Mouse (Mus musculus): ENCODE measurements around the gene Chrm3.

Gene Chrm3

DNA sequence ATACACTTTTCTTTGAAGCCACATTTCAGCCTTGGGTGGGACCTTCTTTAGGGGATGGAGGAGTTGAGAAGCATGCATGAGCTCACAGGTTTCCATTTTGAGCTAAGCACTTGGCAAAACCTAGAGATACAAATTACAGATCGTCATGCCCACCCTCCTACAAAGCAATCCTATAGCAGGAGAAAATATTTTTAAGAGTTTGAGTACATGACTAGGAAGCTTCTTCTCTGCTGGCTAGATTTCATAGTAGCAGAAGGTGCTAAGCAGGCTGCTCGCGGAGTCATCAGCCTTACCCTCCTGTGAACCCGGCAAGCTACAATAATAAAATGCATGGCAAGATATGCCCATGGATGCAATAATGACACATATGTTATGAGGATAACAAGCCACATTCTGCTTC lies 124.4 kb downstream of the Chrm3 start:
- DNase-seq (ENCODE audit: low spot score), result no peak

DNA sequence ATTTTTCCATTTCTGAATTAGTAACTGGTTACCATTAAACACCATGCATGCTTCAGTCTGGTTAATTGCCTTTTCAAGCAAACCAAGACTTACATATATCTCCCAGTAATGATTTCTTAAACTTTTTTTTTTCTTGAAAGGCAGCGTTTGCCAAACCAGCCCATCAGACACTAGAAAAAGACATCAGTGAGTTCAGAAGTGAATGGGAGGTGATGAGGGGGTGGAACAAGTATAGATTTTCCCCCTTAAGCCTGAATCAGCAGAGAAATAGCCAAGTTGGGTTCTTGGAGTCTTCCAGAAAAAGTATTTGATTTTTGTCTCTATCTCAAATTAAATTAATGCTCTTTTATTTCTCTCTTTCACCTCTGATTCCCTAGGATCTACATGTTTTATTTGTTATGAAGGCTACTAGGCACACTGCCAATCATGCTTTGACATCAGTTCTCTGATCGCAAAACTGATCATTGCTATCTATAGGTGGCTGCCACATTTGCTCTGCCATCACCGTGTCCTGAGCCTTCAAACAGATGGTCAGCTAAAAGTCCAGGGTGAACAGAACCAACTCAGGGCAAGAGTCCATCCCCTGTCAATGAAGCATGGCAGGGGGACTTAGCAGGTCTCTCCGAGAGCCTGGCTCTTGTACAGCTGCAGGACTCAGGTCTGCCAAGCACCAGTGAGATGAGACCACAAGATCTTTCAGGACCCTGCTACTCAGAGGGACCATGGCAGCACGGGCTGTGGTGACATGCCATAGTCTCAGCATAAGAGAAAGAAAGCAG lies 125.1 kb downstream of the Chrm3 start:
- no peak for DNase-seq (ENCODE audit: low spot score)

DNA sequence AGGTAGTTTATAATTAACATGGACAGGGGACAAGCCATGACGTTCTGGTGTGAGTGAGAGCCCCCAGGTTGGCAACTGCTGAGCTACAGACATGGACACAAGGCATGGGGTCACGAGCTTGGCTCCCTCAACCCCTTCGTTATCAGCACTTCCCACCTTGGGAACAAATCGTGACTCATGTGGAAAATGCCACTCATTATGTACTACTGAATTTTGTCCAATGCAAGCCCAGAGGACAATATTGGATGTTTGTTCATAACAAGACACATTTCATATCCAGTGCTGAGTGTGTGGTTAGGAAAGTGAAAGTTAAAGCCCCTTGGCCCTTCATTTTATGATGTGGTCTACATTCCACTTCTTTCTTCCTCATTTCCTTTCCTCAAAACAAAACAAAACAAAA lies 140.2 kb downstream of the Chrm3 start:
- DNase-seq (ENCODE audit: low spot score), result no peak

DNA sequence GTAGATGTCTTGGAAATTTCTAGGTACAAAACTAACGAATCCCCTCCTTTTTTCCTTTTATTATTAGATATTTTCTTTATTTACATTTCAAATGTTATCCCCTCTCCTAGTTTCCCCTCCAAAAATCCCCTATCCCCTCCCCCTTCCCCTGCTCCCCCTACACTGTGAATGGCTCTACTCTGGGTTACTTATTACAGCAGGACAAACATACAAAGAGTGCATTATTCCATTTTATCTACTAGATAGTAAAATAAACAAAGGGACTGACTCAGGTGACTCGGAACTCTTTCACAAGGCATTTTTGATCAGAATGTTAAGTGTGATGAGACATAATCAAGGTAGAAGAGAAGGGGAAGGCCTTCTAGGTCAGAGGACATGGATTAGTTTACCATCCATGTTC lies 148.5 kb downstream of the Chrm3 start:
- DNase-seq (ENCODE audit: low spot score), result no peak

DNA sequence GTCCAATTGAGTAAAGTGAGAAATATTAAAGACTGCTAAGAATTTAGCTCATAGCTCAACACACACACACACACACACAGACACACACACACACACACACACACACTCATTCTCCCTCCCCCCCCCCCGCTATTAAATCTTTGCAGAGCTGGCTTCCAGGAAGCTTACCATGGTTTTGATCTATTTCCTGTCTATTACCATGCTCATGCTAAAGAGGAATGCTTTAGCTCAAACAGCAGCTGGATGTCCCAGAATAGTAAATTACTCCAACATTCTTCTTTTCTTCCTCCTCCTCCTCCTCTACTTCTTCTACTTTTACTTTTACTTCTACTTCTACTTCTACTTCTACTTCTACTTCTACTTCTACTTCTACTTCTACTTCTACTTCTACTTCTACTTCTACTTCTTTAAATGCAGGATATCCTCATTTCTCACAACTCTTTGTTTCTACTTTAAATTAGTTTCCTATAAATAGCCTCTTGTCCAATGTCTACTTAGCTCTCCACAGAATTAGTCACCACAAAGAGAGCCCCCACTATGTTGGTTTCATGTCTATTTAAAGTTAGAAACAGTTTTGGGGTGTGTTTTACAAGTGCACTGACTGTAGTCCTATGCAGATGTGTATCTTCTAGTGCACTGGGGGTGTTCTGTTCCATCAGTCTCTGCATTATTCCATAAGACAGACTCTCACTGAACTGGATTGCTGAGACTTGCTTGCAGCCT lies 150.0 kb downstream of the Chrm3 start:
- DNase-seq (ENCODE audit: low spot score), result no peak

DNA sequence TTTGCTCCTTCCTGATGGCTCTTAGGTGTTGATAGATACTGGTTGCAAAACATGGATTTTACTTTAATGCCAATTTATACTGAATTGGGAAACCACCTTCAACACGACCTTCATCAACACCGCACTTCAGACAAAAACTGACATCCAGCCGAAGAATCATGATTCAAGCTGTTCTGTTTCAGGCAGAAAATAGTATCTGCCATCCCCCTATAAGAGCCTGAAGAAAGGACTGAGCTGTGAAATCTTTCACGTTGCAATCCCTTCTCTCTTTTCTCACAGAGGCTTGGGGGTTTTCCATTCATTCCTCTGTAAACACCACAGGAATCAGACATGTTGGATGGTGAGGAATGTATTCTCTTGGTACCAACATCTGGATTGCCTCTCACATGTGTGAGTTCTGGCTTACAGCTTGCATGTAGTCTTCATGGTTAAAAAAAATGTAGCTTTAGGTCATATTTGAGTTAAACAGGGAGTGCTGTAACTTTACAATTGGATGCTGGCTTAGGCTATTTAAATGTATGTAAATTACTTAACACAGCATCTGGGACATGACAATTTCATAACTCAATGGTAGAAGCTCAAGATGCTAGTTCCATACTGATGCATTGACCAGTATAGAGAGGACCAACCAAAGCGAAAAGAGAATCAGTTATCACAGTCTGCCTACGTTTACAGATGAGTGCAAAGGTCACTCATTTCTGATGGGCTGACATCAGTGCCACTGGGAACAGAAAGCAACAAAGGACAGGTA lies 161.3 kb downstream of the Chrm3 start:
- DNase-seq (ENCODE audit: low spot score), result no peak

DNA sequence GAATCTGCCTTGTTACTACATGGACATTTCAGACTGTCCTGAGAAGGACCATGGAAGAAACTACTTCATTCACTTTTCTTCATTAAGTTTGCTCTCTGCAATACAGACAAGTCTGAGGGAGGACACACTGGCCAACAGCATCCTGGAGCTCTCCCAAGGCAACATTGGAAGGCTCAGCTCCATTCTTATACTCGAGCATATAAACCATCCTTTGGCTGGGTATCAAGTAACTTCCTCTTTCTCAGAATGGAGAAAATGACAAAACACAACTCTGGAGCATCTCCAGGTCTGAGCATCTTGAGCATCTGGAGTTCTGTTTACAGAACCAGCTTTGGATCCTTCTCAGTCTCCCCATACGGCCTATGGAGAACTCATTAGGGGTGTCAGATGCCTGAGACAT lies 170.8 kb downstream of the Chrm3 start:
- DNase-seq (ENCODE audit: low spot score), result no peak

DNA sequence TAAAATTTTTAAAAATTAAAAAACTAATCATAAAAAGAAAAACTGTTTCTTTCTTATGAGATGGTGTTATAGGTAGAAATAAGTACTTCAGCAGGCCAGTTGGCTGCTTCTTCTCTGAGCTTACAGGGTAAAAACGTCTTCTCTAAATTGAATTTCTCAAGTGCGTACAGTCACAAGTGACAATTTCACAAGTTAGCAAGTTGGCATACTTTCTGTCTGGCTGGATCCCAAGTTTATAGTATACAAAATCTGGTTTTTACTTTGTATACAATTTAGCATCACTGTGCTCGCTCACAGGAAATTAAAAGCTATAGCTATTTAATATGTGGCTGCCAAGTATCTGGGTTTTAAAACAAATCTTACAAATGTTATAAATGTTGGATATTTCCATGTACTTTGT lies 172.7 kb downstream of the Chrm3 start:
- DNase-seq (ENCODE audit: low spot score), result no peak

DNA sequence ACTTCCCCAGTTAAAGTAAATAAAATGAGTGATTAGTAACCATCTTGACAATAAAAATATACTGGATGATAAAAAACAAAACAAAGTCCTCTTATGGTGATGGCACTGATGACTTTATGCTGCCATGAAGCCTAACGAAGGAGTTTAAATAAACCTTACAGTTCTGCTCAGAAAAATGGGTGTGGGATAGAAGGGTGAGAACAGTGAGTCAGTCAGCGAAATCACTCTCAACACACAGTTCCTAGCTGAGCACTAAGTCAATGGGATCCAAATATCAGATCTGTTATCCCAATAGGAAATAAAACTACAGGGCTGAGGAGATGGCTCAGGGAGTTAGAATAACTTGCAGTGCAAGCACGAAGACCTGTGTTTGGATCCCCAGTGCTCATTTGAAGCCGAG lies 176.8 kb downstream of the Chrm3 start:
- no peak for DNase-seq (ENCODE audit: low spot score)

DNA sequence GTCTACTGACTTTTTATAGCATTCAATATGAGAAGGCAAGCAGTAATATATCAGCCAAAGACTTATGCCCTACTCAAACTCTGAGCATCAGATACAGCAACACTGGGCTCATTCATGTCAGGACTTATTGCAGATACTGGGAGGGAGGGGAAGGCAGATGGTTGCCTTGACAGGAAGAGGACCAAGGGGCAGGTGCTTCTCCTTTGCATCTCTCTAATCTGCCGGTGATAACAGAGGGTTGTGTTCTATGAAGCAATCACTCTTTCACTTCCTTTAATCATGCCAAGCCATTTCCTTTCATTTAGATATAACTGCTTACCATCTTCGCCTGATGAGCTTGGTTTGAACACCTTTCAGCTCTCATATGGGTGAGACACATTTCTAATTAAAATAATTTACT lies 177.9 kb downstream of the Chrm3 start:
- DNase-seq (ENCODE audit: low spot score), result no peak

DNA sequence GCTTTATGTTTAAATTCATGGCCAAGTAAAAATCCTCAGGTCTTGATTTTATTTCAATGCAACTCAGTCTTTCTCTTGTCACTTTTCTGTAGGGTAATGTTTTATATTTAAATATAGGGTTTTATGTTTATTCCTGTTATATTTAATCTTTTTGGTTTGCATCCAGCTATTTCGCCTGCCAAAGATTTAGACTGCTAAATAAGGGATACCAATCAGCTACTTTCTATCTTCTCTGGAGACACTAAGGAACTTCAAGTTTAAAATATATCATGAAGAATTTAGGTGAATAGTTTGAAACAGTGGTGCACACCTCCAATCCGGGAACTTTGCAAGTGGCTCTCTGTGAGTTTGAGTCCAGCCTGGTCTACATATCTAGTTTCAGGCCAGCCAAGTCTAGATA lies 190.1 kb downstream of the Chrm3 start:
- no peak for DNase-seq (ENCODE audit: low spot score)

DNA sequence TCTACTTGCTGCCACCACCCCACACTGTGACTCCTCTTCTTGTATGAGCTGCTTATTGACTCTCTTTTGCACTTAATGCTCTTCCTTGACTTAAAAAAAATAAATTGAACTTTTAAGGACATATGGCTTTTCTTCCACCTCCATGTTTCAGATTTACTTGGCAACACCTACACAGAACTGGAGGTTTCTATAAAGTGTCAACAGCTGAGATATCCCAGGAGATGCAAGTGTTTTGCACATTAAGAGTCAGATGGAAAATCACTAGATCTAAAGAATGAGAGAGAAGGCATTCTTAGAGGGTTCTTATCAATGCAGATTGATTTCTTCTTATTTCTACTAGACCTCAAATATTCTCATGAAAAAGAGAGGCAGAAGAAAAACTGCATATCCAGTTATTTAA lies 197.3 kb downstream of the Chrm3 start:
- DNase-seq (ENCODE audit: low spot score), result no peak

DNA sequence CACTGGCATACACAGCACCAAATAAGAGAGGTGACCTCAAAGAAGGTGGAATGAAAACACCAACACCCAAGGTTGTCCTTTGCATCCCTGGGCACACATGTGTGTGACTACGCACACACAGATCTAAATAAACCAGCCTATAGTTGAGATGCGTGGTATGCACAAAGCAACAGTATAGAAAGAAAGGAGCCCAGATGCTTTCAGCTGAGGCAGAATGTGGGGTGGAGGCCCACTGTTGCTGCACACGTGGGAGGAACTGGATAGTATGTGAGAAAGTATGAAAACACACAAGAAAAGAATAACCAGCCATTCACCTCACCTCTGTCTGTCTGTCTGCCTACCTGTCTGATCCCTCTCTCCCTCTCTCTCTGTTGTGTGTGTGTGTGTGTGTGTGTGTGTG lies 203.2 kb downstream of the Chrm3 start:
- no peak for DNase-seq (ENCODE audit: low spot score)

DNA sequence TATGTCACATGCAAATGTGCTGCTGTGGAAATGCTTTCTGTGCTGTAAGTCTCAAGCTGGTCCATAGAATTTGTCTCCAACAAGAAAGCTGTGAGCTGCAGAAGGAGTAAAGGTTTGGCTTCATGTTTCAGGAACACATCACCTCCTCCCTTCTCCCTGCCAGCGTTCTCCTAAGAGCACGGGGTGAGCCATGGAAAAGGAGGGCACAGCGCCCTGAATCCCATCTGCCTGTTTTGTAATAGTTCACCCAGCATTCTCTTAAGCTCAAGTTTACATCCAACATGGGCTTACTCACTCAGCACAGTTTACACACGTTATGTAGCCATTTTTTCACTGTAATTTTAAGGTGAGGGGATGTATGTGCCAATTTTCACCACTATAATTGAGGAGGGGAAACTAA lies 220.1 kb downstream of the Chrm3 start:
- no peak for DNase-seq (ENCODE audit: low spot score)

DNA sequence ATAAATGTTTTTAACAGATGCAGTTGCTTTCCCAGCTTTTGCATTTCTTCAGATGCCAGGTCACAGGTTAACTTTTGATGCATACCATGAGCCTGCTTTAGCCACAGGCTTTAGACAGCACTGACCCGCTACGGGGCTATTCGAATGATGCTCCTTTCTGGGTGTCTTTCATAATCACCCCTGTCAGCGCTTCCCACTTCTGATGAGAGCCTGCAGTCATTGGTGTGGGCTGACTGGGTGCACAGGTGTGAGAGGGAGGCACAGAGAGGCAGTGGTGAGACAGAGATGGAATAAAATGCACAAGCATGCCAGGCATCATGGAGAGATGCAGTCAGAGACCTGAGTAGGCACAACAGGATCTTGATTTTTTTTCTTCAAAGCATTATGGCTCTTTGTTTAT lies 221.8 kb downstream of the Chrm3 start:
- DNase-seq (ENCODE audit: low spot score), result no peak

DNA sequence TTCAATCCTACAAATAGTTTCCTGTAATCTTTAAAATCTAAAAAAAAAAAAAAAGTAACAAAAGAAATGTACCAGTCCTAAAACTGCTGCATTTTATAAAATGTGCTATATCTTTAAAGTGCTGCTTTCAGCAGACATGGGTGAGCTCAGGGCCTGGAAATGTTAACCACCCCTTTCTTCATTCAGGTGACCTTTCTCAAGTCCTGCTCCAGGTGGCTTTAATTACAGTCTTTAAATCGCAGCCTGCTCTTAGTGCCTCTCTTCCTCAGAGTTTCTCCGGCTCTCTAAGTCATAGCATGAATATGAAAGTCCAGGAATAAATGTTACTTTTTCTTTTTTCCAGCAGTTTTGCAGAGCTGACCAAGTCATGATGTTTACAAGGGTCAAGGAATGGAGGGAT lies 229.6 kb downstream of the Chrm3 start:
- no peak for DNase-seq (ENCODE audit: low spot score)

DNA sequence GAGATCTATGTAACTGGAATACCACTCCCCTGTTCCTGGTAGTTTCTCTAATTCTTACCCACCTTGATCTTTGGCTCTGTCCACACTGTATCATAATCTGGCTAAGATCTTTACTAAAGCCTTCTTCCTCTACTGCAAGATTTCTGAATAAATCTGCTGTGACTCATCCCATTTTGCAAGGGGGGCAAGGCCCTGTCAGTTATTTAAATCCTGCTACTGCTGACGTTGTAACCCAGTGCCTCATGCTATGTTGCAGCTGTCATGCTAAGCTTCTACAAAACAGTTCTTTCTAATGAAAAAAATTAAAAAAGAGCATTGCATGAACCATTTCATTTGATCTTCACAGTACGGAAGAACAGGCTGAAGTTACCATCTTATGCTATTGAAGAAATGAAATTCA lies 248.4 kb downstream of the Chrm3 start:
- no peak for DNase-seq (ENCODE audit: low spot score)

DNA sequence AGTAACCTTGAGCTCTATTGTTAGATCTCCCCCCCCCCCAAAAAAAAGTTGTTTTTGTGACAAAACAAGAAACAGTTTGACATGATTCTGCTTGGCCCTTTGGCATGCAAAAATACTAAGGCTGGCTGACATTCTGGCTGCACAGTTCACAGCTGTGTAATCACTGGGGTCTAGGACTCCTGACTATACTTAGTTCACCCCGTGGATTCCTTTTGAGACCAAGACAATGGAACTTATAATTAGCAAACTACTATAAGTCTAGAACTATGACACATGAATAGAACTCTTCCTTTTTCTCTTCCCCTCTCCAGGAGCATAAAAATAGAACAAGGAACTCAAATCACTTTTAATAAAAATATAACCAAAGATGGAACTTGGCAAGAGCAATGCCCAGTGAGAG lies 251.1 kb downstream of the Chrm3 start:
- no peak for DNase-seq (ENCODE audit: low spot score)

DNA sequence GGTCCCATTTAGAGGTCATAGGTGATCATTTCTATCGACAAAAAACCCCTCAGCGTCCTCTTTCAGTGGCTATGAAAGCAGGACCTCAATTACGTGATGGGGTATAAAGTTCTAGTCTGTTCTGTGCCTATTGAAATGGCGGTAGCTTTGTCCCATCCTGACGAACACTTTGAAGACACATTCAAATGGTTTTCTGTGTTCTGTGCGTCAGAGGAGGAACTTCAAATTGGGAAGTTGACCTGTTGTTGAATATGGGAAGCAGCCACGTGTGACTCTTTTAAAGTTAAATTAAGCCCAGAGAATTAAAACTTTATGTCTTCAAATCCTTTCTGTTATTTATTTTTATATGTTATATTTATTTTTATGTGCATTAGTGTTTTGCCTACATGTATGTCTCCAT lies 253.3 kb downstream of the Chrm3 start:
- no peak for DNase-seq (ENCODE audit: low spot score)

DNA sequence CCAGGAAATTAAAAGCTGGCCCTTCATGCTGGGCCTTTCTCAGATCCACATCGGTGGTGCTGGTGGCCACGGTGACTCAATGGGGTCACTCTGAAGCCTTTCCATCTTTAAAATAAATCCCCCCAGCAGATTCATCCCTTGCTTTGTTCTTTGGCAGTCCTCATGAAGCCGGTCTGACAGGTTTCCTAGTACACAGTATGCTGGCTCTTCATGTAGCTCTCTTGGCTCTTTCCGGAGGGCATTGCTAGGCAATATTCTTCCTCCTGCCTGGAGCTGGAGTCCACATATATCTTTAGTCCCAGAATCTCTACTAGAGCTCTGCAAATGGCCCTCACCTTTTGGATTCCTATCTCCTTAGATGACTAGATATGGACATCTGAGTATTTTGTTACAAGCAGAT lies 269.9 kb downstream of the Chrm3 start:
- DNase-seq (ENCODE audit: low spot score), result peak; percentile 13

DNA sequence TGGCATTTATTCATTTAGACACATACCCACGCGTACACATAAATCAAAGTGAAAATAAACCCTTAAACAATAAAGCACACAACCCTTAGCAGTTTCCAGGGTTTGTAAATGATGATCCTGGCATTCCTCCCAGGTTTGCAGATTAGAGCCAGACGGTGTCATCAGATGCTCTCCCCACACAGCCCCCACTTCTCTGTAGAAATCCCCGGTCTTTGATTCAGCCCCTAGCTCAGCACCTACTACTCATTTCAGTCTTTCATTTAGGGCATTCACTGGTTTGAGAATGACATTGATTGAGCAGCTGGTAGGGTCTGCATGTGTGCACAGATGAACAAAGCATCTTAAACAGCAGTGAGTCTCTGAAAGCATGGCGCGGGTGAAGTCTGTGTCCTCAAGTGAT lies 274.3 kb downstream of the Chrm3 start:
- no peak for DNase-seq (ENCODE audit: low spot score)

DNA sequence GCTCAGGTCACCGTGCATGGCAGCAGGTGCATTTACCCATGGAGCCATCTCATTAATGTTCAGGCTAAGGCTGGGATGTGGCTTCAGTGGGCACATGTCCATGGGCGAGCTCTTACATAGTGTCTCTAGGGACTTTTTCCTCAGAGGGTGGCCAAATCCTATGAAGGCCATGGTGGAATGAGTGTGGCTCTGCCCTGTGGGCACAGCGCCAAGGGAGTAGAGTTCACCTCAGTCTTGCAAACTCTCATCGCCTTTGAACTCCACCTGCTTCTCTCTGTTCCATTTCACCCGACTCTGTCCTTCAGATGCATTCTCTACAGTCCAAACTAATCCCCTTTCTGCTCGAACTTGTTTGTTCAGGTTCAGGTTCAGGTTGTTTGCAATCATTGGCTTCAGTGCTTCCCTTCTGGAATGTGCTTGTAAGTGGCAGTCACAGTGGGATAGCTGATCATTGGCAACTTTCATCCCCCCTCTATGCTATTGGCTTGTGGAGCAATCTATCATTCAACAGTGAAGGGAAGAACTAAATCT lies 278.7 kb downstream of the Chrm3 start:
- DNase-seq (ENCODE audit: low spot score), result no peak

DNA sequence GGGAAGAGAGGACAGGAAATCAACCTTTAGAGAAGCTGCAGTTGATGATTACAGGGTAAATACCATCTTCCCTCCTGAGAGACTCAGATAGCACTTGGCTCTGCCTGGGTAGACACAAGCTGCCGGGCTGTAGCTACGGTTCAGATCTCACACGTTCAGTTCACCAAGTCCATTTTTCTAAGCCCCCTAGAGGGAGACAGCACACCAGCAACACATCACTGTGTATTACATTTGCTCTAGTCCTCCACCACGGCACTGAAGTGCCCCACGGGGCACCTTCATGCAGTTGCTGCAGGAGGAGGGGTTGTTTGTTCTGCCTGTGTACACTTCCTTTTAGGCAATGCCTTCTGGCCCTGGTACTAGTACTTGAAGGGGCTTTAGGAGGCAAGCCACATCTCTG lies 289.5 kb downstream of the Chrm3 start:
- DNase-seq (ENCODE audit: low spot score), result peak; percentile 18
